Mouse (Mus musculus) ES-E14 (cell line): ENCODE results near the gene Cpxm1. TPM values are rescaled to one million over a fixed set of nuclear protein-coding genes. Genes with fewer than 3 reads are reported as not detected.
A peak's percentile ranks its signal among the peaks of the same experiment; 100 is the strongest.

Experiments used
- DNase-seq: peaks from one replicate; pipeline ENCODE4 v3.0.0-alpha.2; 2013; ENCODE audit warnings: low read depth, low spot score
- H3K27ac ChIP-seq: 2 replicates; pipeline ENCODE4 v1.5.1; 2012; ENCODE audit warnings: low read depth, mild to moderate bottlenecking, low read length, moderate library complexity, mixed read lengths; ENCODE audit not compliant: poor library complexity, insufficient read depth, severe bottlenecking
- H3K36me3 ChIP-seq: 2 replicates; pipeline ENCODE4 v1.6.1; 2012; ENCODE audit warnings: mild to moderate bottlenecking, low read length, moderate library complexity, mixed read lengths; ENCODE audit not compliant: control insufficient read depth, poor library complexity, insufficient read depth, severe bottlenecking
- H3K4me1 ChIP-seq, 2 experiments: fragments of 150-350 bp in 1 of 2; sonication (generic) in 1 of 2; 2 replicates each; pipeline ENCODE4 v1.6.1; 2012; ENCODE audit warnings: low read length in 2 of 2, mild to moderate bottlenecking in 1 of 2, mixed read lengths in 1 of 2; ENCODE audit not compliant: control insufficient read depth in 2 of 2, insufficient read depth in 2 of 2, poor library complexity in 1 of 2
- H3K4me3 ChIP-seq, 2 experiments: fragments of 150-350 bp in 1 of 2; sonication (generic) in 1 of 2; 2 replicates each; pipeline ENCODE4 v1.5.1; 2012; ENCODE audit warnings: low read length in 2 of 2, low read depth in 1 of 2, mild to moderate bottlenecking in 1 of 2, mixed read lengths in 1 of 2; ENCODE audit not compliant: insufficient read depth in 1 of 2, poor library complexity in 1 of 2, severe bottlenecking in 1 of 2
- H3K9ac ChIP-seq: 2 replicates; pipeline ENCODE4 v1.6.1; 2012; ENCODE audit warnings: low read depth, mild to moderate bottlenecking, low read length, mixed read lengths; ENCODE audit not compliant: poor library complexity, insufficient read depth, severe bottlenecking
- H3K9me3 ChIP-seq: fragments of 150-350 bp; sonication (generic); 2 replicates; pipeline ENCODE4 v1.6.1; 2012; ENCODE audit warnings: low read depth, mild to moderate bottlenecking, low read length; ENCODE audit not compliant: control insufficient read depth, insufficient read depth
- CHD2 ChIP-seq: IDR thresholded peaks from 2 replicates; pipeline ENCODE4 v1.6.1; 2014; ENCODE audit warnings: mild to moderate bottlenecking, low read depth, low read length, inconsistent platforms
- HCFC1 ChIP-seq: IDR thresholded peaks from 2 replicates; pipeline ENCODE4 v1.6.1; 2012; ENCODE audit warnings: low read length, inconsistent platforms, borderline replicate concordance; ENCODE audit not compliant: insufficient read depth
- MAFK ChIP-seq: IDR thresholded peaks from 2 replicates; pipeline ENCODE4 v1.6.1; 2014; ENCODE audit warnings: mild to moderate bottlenecking, low read depth, low read length, inconsistent platforms; ENCODE audit not compliant: insufficient read depth
- ZC3H11A ChIP-seq: IDR thresholded peaks from 2 replicates; pipeline ENCODE4 v1.6.1; 2012; ENCODE audit warnings: low read depth, mild to moderate bottlenecking, inconsistent platforms, low read length, borderline replicate concordance
- ZNF384 ChIP-seq: IDR thresholded peaks from 2 replicates; pipeline ENCODE4 v1.6.1; 2012; ENCODE audit warnings: low read depth, low read length, inconsistent platforms
- in situ Hi-C, 2 experiments: fragments of 600-800 bp; cut with MboI; formaldehyde crosslinking; loops; one replicate each; pipeline ENCODE4 v1.15.1; 2025; ENCODE audit warnings: low sequenced_read_pairs in 2 of 2, inconsistent platforms in 1 of 2; ENCODE audit not compliant: unreplicated experiment in 2 of 2
- total RNA-seq: library from RNA; depleted of rRNA; stranded (reverse); fragments of 300-350 nt; gene quantifications from 2 replicates; pipeline ENCODE4 v1.2.3, GENCODE M21; 2012

Gene Cpxm1
- total RNA-seq, 1 experiment: 52.2 TPM

- no peak for DNase-seq
- no peaks in the 10 kb centered on the region for H3K9me3 ChIP-seq
- in situ Hi-C loops: no loop called here
- H3K36me3 ChIP-seq: peaks cover 4% of the 10 kb centered on the region; the same call in 1 of the 2 replicates
- no peak overlapping the region for H3K4me3 ChIP-seq
- no peak overlapping the region for H3K9ac ChIP-seq
- peaks cover 0 to 5% of the 10 kb centered on the region in 2 experiments; a peak in 1 of 4 replicates for H3K4me1 ChIP-seq
- no peak overlapping the region for H3K27ac ChIP-seq
- TF ChIP-seq CHD2 (no peak), HCFC1 (no peak), ZC3H11A (no peak), MAFK (no peak), ZNF384 (no peak)
Observed at GRCm38 (mm10) chr2:130414094-130414856, 16.9 kb upstream of the Cpxm1 start.

- no peaks in the 10 kb centered on the region for H3K9me3 ChIP-seq
- in situ Hi-C loops: no loop called here
- no peak overlapping the region for H3K9ac ChIP-seq
- DNase-seq: no peak
- no peak overlapping the region for H3K4me3 ChIP-seq
- H3K27ac ChIP-seq: no peak overlapping the region
- H3K4me1 ChIP-seq: peaks cover 0 to 2% of the 10 kb centered on the region in 2 experiments; a peak in 1 of 4 replicates
- TF ChIP-seq CHD2 (no peak), ZNF384 (no peak), MAFK (no peak), HCFC1 (no peak), ZC3H11A (no peak)
- no peaks in the 10 kb centered on the region for H3K36me3 ChIP-seq
Observed at GRCm38 (mm10) chr2:130412775-130413174, 15.4 kb upstream of the Cpxm1 start.

GRCm38 (mm10) chr2:130411558-130412495, 14.5 kb upstream of the Cpxm1 start:
- H3K9me3 ChIP-seq: no peaks in the 10 kb centered on the region
- no peak overlapping the region for H3K9ac ChIP-seq
- peak; percentile 64 for DNase-seq
- peaks cover 0 to 2% of the 10 kb centered on the region in 2 experiments; a peak in 1 of 4 replicates for H3K4me1 ChIP-seq
- H3K4me3 ChIP-seq: no peak overlapping the region
- no peaks in the 10 kb centered on the region for H3K36me3 ChIP-seq
- in situ Hi-C loops: no loop called here
- TF ChIP-seq ZC3H11A (peak; percentile 49), HCFC1 (no peak), MAFK (no peak)
- no peak overlapping the region for H3K27ac ChIP-seq

GRCm38 (mm10) chr2:130408194-130408593, 10.8 kb upstream of the Cpxm1 start:
- no peaks in the 10 kb centered on the region for H3K36me3 ChIP-seq
- H3K9me3 ChIP-seq: no peaks in the 10 kb centered on the region
- H3K27ac ChIP-seq: no peak overlapping the region
- H3K9ac ChIP-seq: no peak overlapping the region
- no peak overlapping the region for H3K4me3 ChIP-seq
- in situ Hi-C loops: no loop called here
- DNase-seq: no peak
- peaks cover 0 to 2% of the 10 kb centered on the region in 2 experiments; a peak in 1 of 4 replicates for H3K4me1 ChIP-seq
- TF ChIP-seq HCFC1 (no peak), MAFK (no peak), CHD2 (no peak), ZNF384 (no peak), ZC3H11A (no peak)
